Mouse (Mus musculus) inflammation-experienced regulatory T-cells, adult 6 months (primary cell): ENCODE results near the gene Rab26. TPM values are rescaled to one million over a fixed set of nuclear protein-coding genes. Genes with fewer than 3 reads are reported as not detected.

Source experiments
- ATAC-seq: one replicate; pipeline ENCODE4 v1.8.0; 2017
- polyA plus RNA-seq, 3 experiments: library from polyadenylated mRNA; unstranded; fragments of 100-300 nt; shearing (Covaris generic); gene quantifications; one replicate each; pipeline ENCODE4 v1.2.1; 2017

The Rab26 gene
- 1 to 10 TPM; 1.1 to 6.5 (median 2.0) TPM for polyA plus RNA-seq

- ATAC-seq, result no peak
Measured at GRCm38 (mm10) chr17:24534160-24534718, at the start of gene Rab26. Gene Rab26 (minus strand): TSS chr17:24534210.

- ATAC-seq, result no peak
Measured at GRCm38 (mm10) chr17:24580287-24580686, 46.3 kb upstream of the Rab26 start.

- no peak for ATAC-seq
Measured at GRCm38 (mm10) chr17:24579532-24579931, 45.5 kb upstream of the Rab26 start.

GRCm38 (mm10) chr17:24573811-24574210 lies 39.8 kb upstream of the Rab26 start:
- no peak for ATAC-seq

GRCm38 (mm10) chr17:24572651-24573245 lies 38.7 kb upstream of the Rab26 start:
- ATAC-seq, result no peak

GRCm38 (mm10) chr17:24569837-24570236 lies 35.8 kb upstream of the Rab26 start:
- no peak for ATAC-seq

GRCm38 (mm10) chr17:24567034-24567779 lies 33.2 kb upstream of the Rab26 start:
- no peak for ATAC-seq

- no peak for ATAC-seq
Measured at GRCm38 (mm10) chr17:24565792-24566191, 31.8 kb upstream of the Rab26 start.

GRCm38 (mm10) chr17:24565092-24565491 lies 31.1 kb upstream of the Rab26 start:
- ATAC-seq, result no peak

GRCm38 (mm10) chr17:24564422-24564821 lies 30.4 kb upstream of the Rab26 start:
- no peak for ATAC-seq

- no peak for ATAC-seq
Measured at GRCm38 (mm10) chr17:24563638-24564037, 29.6 kb upstream of the Rab26 start.

GRCm38 (mm10) chr17:24561592-24561991 lies 27.6 kb upstream of the Rab26 start:
- ATAC-seq, result no peak

GRCm38 (mm10) chr17:24560301-24561028 lies 26.5 kb upstream of the Rab26 start:
- ATAC-seq, result no peak

- ATAC-seq, result no peak
Measured at GRCm38 (mm10) chr17:24559146-24559545, 25.1 kb upstream of the Rab26 start.

GRCm38 (mm10) chr17:24558600-24559099 lies 24.6 kb upstream of the Rab26 start:
- no peak for ATAC-seq

GRCm38 (mm10) chr17:24557091-24557490 lies 23.1 kb upstream of the Rab26 start:
- ATAC-seq, result no peak

- no peak for ATAC-seq
Measured at GRCm38 (mm10) chr17:24551050-24551444, 17.0 kb upstream of the Rab26 start.

- ATAC-seq, result no peak
Measured at GRCm38 (mm10) chr17:24550416-24551049, 16.5 kb upstream of the Rab26 start.

GRCm38 (mm10) chr17:24549618-24550415 lies 15.8 kb upstream of the Rab26 start, which contains the start of gene Pkd1:
Gene Pkd1 (plus strand): TSS chr17:24549834.
- peak; percentile 85 for ATAC-seq

GRCm38 (mm10) chr17:24548921-24549617 lies 15.1 kb upstream of the Rab26 start:
- peak; percentile 21 for ATAC-seq

- ATAC-seq, result peak; percentile 48
Measured at GRCm38 (mm10) chr17:24548435-24548834, 14.4 kb upstream of the Rab26 start.
